ENCODE assay signal across 22 mouse cellular contexts in genomic region chr17:80171948-80172347, GRCm38 (mm10). TPM values are rescaled to one million over a fixed set of nuclear protein-coding genes. Genes with fewer than 3 reads are reported as not detected.
"Had no signal": no experiment of that assay in that cellular context is flagged by ENCODE, and none has a peak within 500 bp of the region (broad histone marks: within the 10 kb centered on the region; RNA-seq: fewer than 3 reads in every experiment).

No protein-coding gene starts in this region.

- H3K27me3 ChIP-seq: limb, embryonic 15.5 days; midbrain, embryonic 13.5 days; midbrain, embryonic 15.5 days; neural tube, embryonic 12.5 days; stomach, embryonic 15.5 days had no signal

- H3K27ac ChIP-seq: limb, embryonic 15.5 days; midbrain, embryonic 13.5 days; midbrain, embryonic 15.5 days; neural tube, embryonic 12.5 days; stomach, embryonic 15.5 days; stomach, postnatal 0 days had no signal

- H3K9ac ChIP-seq: limb, embryonic 15.5 days; lung, embryonic 14.5 days; midbrain, embryonic 13.5 days; midbrain, embryonic 15.5 days; neural tube, embryonic 12.5 days; stomach, embryonic 15.5 days had no signal

- H3K36me3 ChIP-seq: limb, embryonic 15.5 days; midbrain, embryonic 13.5 days; midbrain, embryonic 15.5 days; neural tube, embryonic 12.5 days; stomach, embryonic 15.5 days had no signal

- H3K9me3 ChIP-seq: limb, embryonic 15.5 days; megakaryocyte, embryonic 14.5 days; midbrain, embryonic 13.5 days; midbrain, embryonic 15.5 days; neural tube, embryonic 12.5 days; stomach, embryonic 15.5 days had no signal

- H3K4me3 ChIP-seq: limb, embryonic 15.5 days; megakaryocyte, embryonic 14.5 days; midbrain, embryonic 13.5 days; midbrain, embryonic 15.5 days; neural tube, embryonic 12.5 days; stomach, embryonic 15.5 days had no signal

- ATAC-seq: midbrain, embryonic 13.5 days; midbrain, embryonic 15.5 days had no signal

- DNase-seq: lung, adult 18-20 months; lung, embryonic 14.5 days; lung, postnatal 10 days; lung, postnatal 4 days; right cerebral cortex, postnatal 14 days; thymus, adult 2 months; thymus, postnatal 25 days; thymus, postnatal 4 days had no signal

- H3K4me2 ChIP-seq: limb, embryonic 15.5 days; lung, embryonic 14.5 days; midbrain, embryonic 11.5 days; midbrain, embryonic 13.5 days; midbrain, embryonic 15.5 days; neural tube, embryonic 12.5 days; stomach, embryonic 15.5 days had no signal

RNA-seq across cellular contexts. Expression of gene Ttc39d, which starts 35.3 kb away (rescaled TPM):
- total RNA-seq: megakaryocyte progenitor cell, adult 5-6 weeks; monocyte, adult 5-6 weeks; neutrophil, adult 5-6 weeks had no signal
- polyA plus RNA-seq: lung, embryonic 14.5 days; midbrain, embryonic 11.5 days; neural tube, embryonic 12.5 days; small intestine, adult 2 months; spleen, adult 2 months; thymus, adult 2 months; urinary bladder, adult 2 months had no signal
